Comparison of ENCODE assay signal across 8 mouse cellular contexts in the genomic region with DNA sequence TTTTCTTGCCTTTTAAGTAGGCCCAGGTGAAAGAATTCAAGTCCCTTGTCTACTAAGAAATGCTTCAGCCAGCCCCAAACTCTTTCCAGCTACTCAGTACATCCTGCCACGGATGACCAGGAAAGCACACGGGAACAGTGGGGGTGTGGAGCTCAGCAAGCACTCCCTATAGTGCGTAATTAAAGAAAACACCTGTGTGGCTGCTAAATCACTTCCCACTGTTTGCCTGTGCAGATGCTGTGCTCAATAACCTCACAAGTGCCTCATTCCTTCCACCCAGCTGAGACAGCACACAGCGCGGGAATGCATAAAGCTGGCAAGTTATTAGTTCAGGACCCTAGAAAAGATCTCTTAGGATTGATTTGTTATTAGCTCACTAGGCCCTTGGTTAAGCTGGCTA.
"Had no signal": no experiment of that assay in that cellular context is flagged by ENCODE, and none has a peak within 500 bp of the region (broad histone marks: within the 10 kb centered on the region; RNA-seq: fewer than 3 reads in every experiment).

No protein-coding gene starts in this region.

- H3K4me2 ChIP-seq: liver, embryonic 13.5 days; midbrain, embryonic 13.5 days had no signal

- H3K27me3 ChIP-seq: liver, embryonic 13.5 days; midbrain, embryonic 13.5 days had no signal

- H3K36me3 ChIP-seq: liver, embryonic 13.5 days; midbrain, embryonic 13.5 days had no signal

- H3K4me3 ChIP-seq: liver, embryonic 13.5 days; midbrain, embryonic 13.5 days had no signal

- H3K4me1 ChIP-seq: liver, embryonic 13.5 days; midbrain, embryonic 13.5 days had no signal

- DNase-seq: kidney, adult 18-20 months; layer of hippocampus, postnatal 36 days; liver; liver, embryonic 13.5 days; liver, postnatal 0 days; right cerebral cortex, postnatal 14 days; thymus, postnatal 36 days had no signal

- H3K9ac ChIP-seq: liver, embryonic 13.5 days; liver, postnatal 0 days; midbrain, embryonic 13.5 days had no signal

- ATAC-seq: liver, postnatal 0 days; midbrain, embryonic 13.5 days had no signal

- H3K27ac ChIP-seq: liver, embryonic 13.5 days; midbrain, embryonic 13.5 days had no signal

- H3K9me3 ChIP-seq: liver, embryonic 13.5 days had no signal
